Mouse (Mus musculus): ENCODE data around the gene Cdc14a. TPM values are rescaled to one million over a fixed set of nuclear protein-coding genes. Genes with fewer than 3 reads are reported as not detected.
A peak's percentile ranks its signal among the peaks of the same experiment; 100 is the strongest.
"Not testable (repeated sequence)": the region's sequence is repeated elsewhere in the genome, so short reads cannot be mapped to it uniquely, and the experiment has no call there.

Cdc14a gene
- total RNA-seq, 2 experiments from 2014 or later, result 19.1 to 22.1 TPM

- DNase-seq, result no peak
These were observed 50.6 kb downstream of the Cdc14a start for GRCm38 (mm10) chr3:116373196-116373595.

- DNase-seq, result no peak
These were observed 54.9 kb downstream of the Cdc14a start for GRCm38 (mm10) chr3:116368868-116369437.

GRCm38 (mm10) chr3:116366125-116366524, 57.7 kb downstream of the Cdc14a start:
- no peak for DNase-seq

- no peak for DNase-seq
These were observed 61.9 kb downstream of the Cdc14a start for GRCm38 (mm10) chr3:116361906-116362305.

GRCm38 (mm10) chr3:116361101-116361500, 62.7 kb downstream of the Cdc14a start:
- no peak for DNase-seq

GRCm38 (mm10) chr3:116357866-116358265, 66.0 kb downstream of the Cdc14a start:
- DNase-seq, result no peak

GRCm38 (mm10) chr3:116357180-116357579, 66.7 kb downstream of the Cdc14a start:
- DNase-seq, result no peak

- DNase-seq, result no peak
These were observed 68.6 kb downstream of the Cdc14a start for GRCm38 (mm10) chr3:116355026-116355788.

- peak; percentile 58 for DNase-seq
These were observed 71.3 kb downstream of the Cdc14a start for GRCm38 (mm10) chr3:116352486-116352885.

- DNase-seq, result no peak
These were observed 73.4 kb downstream of the Cdc14a start for GRCm38 (mm10) chr3:116350389-116350967.

- DNase-seq, result not testable (repeated sequence)
These were observed 76.3 kb downstream of the Cdc14a start for GRCm38 (mm10) chr3:116347571-116347970.

GRCm38 (mm10) chr3:116345245-116345644, 78.6 kb downstream of the Cdc14a start:
- no peak for DNase-seq

- no peak for DNase-seq
These were observed 81.6 kb downstream of the Cdc14a start for GRCm38 (mm10) chr3:116342251-116342650.

- DNase-seq, result peak; percentile 60
These were observed 82.7 kb downstream of the Cdc14a start for GRCm38 (mm10) chr3:116340950-116341624.

- DNase-seq, result no peak
These were observed 83.6 kb downstream of the Cdc14a start for GRCm38 (mm10) chr3:116340281-116340680.

- peak; percentile 31 for DNase-seq
These were observed 85.2 kb downstream of the Cdc14a start for GRCm38 (mm10) chr3:116338616-116339015.

- DNase-seq, result no peak
These were observed 86.0 kb downstream of the Cdc14a start for GRCm38 (mm10) chr3:116337840-116338239.

GRCm38 (mm10) chr3:116335036-116335435, 88.8 kb downstream of the Cdc14a start:
- DNase-seq, result no peak

- DNase-seq, result no peak
These were observed 90.1 kb downstream of the Cdc14a start for GRCm38 (mm10) chr3:116333711-116334110.

- peak; percentile 57 for DNase-seq
These were observed 90.6 kb downstream of the Cdc14a start for GRCm38 (mm10) chr3:116333229-116333628.

- DNase-seq, result peak; percentile 54
These were observed 91.9 kb downstream of the Cdc14a start for GRCm38 (mm10) chr3:116331811-116332464.

GRCm38 (mm10) chr3:116329976-116330375, 93.9 kb downstream of the Cdc14a start:
- DNase-seq, result no peak
